Mouse (Mus musculus): ENCODE results near the gene Sult4a1.

GRCm38 (mm10) chr15:84045562-84045961 is 60.0 kb downstream of the Sult4a1 start:
- no peak for TF ChIP-seq CTCF (IDR thresholded peaks at IDR 0.05; ENCODE audit: low read depth)
- no peak for TF ChIP-seq EP300 (IDR thresholded peaks at IDR 0.05; ENCODE audit: low read depth)
